Mouse (Mus musculus) urinary bladder, postnatal 25 days (tissue): ENCODE data around the gene Itga11.
"Not testable (repeated sequence)": the region's sequence is repeated elsewhere in the genome, so short reads cannot be mapped to it uniquely, and the experiment has no call there.

Experiments
- DNase-seq: peaks from one replicate; pipeline ENCODE4 v3.0.0; 2022; ENCODE audit warnings: low spot score

The Itga11 gene

DNA sequence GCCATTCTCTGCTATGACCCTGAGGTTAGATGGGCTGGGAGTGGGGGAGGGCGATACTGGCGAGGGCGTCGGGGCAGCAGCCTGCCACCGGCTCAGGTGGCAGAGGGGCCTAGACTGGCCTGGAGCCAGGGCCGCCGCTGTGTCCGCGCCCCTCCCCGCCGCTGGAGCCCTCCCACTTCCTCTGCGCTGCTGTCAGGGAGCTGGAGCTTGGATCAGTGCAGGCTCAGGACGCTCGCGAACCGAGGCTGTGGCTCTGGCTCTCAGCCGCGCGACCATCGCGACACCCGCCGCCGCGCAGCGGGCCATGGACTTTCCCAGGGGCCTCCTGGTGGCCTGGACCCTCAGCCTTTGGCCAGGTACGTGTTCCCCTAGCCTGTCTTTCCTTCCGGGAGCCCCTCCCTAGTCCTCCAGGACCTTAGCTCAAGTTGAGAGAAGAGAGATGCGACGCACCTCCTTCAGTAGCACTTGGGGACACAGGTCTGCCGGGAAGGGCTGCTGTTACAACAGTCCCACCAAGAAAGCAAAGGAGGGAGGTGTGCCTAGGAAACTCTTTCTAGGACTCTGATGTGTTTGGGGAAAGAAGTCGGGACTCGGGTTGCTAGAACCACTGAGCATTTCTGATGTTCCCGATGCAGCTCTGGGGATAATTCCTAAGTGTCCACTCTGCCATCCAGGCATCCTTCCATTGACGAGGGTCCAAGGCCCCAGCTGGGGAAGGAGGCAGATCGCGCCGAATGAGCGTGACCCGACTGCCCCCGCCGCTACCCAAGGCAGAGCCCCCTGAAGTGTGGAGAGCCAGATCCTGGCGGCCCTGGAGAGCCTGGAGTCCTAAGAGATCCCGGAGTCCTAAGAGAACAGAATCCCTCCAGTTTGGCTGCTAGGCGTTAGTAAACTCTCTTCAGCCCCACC is at the start of gene Itga11:
TSS of gene Itga11 (plus strand) at position 186 of the 909 bp plus-strand sequence.
- no peak for DNase-seq

DNA sequence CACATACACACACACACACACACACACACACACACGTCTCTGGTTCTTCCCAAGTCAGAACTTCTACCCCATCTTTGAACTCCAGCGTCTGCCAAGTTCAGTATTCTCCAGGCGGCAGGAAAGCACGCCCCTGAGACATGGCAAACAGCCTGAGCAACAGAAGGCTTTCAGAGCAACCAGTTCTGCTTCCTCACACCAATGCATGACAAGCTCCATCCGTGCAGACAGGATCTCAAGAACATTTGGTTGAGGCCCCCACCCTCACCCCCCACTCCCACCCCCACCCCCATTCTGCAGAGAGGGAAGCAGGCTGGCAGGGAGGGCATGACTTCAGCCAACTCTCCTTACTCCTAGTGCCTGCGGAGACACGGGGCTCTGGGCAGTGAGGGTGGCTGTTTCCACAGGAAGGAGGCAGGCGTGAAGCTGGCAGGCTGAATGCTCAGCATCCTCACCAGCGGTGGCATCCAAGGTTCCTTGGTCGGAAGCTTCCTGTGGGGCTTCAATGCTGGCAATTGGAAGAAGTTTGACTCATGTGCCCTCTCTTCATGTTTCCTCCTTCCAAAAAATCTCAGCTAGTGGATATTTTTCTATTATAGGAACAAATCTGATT is 46.9 kb upstream of the Itga11 start:
- DNase-seq = no peak

DNA sequence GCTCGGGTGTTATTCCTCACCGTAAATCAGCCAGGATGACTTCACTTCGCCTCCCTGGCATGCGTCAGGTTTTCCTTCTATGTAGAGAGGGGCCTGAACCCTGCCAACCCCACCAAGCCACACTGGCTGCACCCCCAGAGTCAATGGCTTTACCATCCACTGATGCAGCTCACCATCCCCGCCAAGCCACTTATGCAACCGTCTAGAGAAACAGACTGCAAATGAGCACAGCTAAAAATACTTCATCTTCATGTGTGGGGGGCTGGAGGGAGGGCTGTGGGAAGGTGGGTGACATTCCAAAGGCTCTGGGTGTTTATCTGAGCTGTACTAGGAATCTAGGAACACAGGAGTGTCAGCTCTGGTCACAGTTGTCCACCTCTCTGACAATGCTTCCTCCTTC is 45.2 kb upstream of the Itga11 start:
- DNase-seq = no peak

DNA sequence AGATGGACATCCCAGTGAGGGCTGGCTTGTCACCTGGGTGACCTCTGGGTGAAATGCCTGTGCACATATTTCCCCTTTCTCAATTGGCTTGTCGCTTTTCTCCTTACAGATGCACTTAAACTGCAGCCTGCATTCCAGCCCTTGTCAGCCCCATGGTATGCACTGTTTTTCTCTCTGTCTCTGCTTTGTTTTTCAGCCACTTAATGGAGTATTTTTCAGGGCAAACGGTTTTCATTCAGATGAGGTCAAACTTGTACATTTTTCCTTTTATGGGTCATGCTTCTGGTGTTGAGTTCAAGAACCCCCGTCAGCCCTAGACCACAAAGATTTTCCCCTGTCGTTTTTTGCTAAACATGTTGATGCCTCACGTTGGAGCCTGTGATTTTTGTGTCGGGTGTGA is 39.6 kb upstream of the Itga11 start:
- no peak for DNase-seq

DNA sequence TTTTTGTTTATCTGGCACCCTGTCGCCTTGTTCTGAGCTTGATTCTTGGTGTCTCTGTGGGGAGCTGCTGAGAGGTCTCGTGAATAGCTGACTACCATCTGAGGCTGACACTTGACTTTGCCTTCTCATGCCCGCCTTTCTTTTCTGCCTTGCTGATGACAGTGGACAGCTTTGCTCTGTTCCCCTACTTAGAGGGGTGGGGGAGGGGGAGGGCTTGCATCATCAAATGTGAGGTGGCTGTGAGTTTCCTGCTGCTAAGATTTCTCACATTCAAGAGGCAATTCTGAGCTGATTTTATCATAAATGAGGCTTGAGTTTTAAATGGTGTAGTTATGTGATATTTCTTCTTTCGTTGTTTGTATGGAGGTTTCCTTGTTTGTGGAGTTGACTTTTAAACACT is 37.9 kb upstream of the Itga11 start:
- DNase-seq = no peak

DNA sequence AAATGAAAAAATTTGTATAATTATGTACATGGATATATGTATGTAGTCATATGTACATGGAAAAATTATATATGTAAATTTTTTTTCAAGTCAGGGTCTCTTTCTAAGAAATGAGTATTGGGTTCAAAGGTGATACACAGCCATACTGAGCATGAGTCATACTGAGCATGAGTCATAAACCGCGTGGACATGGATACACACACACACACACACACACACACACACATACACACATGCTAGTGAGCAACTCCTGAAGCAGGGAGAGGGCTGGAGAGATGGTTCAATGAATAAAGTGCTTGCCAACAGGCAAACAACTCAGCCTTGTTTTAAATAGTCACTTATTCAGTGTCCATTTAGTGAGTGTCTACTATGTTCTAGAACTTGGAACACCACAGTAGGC is 37.4 kb upstream of the Itga11 start:
- DNase-seq = no peak

DNA sequence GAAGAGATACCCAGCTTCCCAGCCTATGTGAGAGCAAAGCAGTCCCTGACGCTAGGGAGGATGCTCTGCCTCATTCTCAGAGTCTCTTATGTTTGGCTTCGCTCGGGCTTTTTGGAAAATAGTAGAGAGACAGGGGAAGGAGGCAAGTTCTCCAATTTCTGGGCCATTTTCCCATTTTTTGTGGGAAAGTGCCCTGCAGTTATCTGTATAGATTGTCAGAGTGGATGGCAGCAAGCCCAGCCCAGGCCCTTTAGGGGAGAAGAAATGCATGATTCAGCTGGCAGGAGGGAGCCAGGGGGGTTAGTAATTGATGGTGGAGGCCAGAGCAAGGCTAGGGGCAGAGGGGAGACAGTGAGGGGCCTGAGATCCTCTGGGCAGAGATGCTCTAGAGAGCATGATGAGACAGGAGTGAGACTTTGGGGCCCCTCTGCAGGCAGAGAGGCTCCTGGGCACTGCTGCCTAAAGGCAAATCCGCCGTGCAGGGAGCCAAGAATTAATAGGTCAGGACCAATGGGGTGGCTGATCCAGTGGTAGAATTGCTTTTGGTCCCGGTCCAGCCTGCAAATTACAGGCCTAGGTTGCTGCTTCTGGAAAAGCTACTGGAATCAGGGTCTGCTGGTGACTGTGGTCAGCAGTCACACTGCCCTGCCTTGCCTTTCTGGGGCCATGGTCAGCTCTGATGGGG is 31.8 kb upstream of the Itga11 start:
- no peak for DNase-seq

DNA sequence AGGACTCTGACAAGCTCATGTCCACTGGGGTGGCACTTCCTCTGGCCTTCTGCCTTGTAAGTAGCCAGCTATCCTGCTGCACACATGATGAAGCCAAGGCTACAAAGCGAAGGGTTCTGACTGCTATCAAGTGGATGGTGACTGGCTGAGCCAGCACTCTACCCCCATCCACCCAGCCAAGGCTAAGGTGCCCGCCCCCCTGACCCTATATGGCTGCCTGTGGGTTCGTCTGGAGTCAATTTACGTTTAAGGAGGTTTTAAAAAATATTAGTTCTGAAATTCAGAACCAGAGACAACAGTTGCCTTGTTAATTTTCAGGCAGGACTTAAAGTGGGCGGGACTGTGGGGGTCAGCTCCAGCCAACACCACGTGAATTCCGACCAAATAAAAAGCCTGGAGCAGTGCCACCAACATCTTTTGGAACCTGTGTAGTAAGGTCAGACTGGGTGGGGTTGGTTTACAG is 30.9 kb upstream of the Itga11 start:
- DNase-seq = no peak

DNA sequence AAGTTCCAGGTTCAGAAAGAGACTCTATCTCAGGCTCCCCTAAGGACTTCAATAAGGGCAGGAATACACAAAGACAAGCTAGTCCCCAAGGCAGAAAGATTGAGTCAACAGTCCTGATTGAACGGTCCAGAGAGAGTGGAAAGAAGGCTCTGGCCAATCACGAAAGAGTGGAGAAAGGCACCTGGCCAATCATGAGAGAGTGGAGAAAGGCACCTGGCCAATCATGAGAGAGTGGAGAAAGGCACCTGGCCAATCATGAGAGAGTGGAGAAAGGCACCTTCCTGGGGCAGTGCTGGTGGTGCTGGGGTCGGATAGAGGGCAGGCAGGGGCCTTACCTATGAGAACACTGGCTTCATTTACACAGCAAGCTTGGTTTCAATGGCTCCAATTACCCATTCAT is 28.2 kb upstream of the Itga11 start:
- DNase-seq = no peak

DNA sequence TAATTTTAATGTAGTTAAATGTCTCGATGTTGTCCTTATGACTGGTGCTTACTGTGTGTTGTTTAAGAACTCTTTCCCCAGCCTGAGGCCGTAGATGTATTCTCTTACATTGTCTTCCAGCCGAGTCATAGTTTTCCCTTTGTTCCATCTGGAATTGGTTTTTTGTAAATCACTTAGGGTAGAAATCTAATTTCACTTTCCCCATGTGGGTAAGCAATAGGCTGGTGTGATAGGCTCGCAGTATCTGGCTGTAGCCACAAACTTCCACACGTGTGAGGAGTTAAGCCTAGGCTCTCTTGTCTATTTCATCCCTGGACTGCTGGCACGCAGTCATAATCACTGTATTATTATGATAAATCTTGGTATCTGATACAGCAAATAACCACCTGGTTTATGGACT is 26.9 kb upstream of the Itga11 start:
- no peak for DNase-seq

DNA sequence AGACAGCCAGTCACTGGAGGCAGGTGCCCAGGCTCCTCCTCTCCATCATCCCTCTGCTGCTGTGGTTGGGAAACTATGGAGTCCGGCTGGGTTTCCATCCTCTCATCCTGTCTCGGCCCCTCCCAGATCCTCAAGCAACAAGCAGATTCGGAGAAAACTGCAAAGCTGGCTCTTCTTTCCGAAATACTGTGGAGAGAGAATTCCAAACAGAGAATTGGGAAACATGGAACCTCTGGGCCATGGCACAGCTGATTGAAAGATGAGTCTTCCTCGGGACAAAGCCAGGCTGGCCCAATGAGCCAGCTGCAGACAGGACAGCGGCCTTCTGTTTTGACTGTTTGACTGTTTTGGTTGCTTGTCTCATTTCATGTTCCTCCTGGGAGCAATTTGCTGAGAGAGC is 23.3 kb upstream of the Itga11 start:
- DNase-seq = no peak

DNA sequence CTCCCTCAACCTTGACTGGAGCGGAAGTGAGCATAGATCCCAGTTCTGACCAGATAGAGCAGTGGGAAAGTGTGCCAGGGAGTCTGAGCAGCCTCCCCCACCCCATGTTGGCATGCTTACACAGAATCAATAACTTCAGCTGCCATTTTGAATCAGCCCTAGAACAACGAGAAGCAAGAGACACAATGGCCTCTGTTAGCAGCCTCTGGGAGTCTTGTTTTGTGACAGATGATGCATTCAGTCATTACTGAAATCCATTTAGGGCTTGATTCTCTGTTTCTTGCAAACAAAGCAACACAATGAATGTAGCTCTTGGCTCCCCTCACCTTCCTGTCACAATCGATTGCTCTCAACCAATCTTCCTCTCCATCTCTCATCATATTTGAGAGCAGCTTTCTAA is 19.6 kb upstream of the Itga11 start:
- DNase-seq = no peak

DNA sequence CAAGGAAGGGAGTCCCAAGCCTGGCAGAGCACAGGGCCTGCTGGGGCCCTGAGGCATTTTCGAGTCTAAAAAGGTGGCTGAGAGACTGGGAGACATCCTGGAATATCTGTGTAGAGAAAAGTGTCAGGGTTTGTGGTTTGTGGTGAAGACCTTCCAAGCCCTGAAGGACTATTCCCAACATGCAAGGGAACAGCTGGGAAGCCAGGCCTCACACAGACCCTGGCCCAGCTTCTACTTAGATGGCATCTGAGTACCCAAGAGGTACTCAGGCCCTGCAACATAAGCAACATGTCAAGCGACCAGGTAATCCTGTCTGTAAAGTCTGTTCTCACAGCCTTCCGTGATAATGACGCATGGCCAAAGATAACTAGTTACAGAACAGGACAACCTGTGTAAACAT is 18.6 kb upstream of the Itga11 start:
- no peak for DNase-seq

DNA sequence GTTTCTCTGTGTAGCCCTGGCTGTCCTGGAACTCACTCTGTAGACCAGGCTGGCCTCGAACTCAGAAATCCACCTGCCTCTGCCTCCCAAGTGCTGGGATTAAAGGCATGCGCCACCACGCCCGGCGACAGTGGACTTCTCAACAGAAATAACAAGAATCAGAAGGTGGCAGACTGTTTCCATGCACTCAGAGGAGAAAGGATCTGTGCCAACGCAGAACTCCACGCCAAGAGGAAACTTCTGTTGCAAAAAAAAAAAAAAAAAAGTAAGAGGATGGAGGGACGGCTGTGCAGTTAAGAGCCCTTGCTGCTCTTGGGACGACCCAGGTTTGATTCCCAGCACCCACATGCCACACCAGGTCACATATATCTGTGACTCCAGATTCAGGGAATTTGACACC is 16.7 kb upstream of the Itga11 start:
- not testable (repeated sequence) for DNase-seq

DNA sequence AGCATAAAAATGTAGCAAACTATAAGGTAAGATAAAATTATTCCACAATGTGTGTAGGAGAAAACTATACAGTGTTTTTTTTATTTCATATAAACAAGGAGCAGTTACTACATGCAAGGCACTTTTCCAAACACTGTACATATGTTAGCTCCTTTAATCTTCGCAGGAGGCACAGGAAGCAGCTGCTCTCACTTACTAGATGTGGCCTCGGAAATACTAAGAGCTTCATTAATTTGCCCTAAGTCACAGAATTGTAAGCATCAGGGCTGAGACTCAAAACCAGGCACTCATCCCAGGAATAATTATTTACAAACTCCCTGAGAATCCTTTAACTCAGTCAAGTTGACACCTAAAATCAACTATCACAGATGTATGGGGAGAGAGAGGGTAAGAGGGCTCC is 14.2 kb upstream of the Itga11 start:
- no peak for DNase-seq

DNA sequence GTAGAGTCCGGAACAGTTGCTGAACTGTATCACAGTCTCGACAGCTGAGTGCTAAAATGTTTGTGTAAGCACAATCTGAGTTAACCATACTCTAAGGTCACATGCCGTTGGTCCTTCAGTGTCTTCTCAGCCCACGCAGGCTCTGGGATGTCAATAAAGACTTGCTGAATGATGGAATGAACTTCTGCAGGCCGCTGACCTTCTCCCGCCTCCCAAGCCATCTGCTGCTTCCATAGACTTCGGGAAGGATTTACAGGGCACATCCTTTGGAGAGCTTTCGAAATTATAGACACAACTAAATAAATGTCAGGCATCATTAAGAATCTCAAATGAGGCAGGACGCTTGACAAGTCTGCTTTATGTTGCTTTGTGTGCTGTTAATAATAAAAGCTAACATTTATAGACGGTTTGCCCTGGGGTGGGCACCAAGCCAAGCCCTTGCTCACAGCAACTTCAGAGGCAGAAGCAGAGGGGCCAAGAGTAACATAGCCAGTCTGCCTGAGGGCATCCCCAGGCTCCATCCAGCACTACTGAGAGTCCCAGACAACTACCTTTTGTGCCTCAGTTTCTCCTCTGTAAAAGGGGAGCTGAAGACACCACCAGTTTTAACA is 13.4 kb upstream of the Itga11 start:
- no peak for DNase-seq

DNA sequence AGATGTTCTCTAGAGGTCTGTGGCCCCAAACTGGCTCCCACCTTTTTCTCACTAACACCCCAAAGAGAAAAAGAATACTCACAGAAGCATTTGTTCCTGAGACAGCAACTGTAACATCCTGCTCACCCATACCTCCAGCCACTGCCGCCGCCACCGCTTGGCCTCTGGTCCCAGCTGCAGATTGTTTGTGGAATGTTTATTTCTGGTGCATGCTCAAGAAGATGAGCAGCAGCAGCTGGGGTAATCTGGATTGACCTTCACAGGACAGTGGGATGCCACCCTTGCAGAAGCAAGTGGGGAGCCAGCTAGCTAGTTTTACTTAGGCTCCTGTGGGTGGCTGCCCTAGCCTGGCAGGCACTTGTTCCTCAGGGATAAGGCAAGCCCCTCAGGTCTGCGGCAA is 11.7 kb upstream of the Itga11 start:
- DNase-seq = no peak

DNA sequence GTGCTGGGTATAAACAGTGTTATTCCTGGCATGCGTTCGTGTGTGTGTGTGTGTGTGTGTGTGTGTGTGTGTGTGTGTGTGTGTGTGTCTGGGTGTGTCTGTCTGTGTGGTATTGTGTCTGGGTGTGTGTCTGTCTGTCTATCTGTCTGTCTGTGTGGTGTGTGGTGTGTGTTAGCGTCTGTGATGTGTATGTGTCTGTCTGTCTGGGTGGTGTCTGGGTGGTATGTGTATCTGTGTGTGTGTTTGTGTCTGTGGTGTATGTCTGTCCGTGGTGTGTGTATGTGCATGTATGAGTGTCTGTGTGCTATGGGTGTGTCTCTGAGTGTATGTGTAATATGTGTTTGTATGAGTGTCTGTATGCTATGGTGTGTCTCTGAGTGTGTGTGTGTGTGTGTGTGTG is 9.1 kb upstream of the Itga11 start:
- no peak for DNase-seq

DNA sequence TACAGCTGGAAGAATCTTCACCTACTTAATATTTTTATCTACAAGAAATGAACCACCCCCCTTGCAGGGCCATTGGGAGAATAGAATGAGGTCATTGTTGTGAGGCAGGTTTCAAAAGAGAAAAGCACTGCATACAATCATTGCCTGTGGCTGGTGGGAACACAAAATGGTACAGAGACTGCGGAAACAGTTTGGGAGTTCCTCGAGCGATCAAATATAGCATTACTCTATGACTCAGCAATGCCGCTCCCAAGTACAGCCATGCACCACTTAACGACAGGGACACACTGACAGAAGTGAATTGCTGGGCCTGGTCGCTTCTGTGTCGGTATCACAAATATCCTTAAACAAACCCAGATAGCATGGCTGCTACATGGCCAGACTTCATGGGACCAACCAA is 4.4 kb upstream of the Itga11 start:
- no peak for DNase-seq

DNA sequence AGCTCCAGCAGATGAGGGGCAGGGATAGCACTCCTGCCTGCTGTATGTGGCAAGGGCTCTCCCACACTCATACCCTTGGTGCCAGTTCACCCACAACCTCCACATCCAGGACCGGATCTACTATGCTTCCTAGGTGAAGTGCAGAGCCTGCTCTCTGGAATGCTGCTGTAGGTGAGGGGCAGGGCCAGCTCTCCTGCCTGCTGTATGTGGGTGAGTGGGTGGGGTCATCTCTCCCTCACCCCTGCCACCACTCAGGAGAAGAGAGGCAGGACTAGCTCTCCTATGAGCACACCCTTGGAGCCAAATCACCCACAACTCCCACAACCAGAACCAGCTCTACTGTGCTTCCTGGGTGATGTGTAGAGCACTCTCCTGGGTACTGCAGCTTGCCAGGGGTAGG is 2.5 kb upstream of the Itga11 start:
- DNase-seq = no peak

DNA sequence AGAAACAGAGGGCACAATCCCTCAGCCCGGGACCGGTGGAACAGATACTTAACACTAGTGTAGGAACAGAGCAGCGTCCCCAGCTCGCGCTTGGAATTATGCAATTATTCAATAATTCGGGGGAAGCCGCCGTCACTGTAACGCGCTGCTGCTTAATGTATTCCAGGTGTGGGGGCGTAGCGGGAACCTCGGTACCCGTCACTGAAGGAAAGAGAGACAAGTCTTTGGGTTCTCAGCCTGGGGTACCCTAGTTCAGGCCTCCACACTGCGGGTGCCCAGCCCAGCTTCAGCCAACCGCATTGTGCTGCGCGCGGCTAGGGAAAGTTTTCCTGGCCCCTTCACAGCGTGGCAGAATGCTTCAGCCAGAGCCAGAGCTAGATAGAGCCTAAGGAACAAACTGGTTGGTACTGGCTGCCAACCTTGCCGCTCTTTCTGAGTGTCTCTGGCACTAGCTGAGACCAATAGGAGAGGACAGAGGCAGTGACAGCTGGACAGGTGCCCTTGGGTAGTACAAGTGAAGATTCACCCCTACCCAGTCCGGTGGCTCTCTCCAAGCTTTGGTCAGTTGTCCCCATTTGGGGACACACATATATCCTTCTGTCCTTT is 1.0 kb downstream of the Itga11 start:
- DNase-seq = no peak

DNA sequence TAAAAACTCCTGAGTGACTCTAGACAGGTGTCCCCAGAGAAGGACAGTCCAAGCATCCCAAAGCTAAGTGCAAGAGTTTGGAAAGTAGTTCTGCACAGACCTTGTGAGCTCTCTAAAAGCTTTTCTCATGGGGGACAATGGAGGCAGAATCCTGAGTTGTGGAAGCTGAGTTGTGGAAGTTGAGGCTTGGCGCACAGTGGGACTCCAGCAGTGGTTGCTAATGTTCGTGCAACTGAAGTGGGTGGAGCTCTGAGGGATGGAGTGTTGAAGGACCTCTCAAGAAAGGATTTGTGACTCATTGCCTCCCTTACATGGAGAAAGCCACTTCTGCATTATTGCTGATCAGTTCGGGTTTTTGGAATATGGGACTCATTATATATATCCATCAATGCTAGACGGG is 1.8 kb downstream of the Itga11 start:
- no peak for DNase-seq
